Mouse (Mus musculus): ENCODE measurements around the gene AI481877. TPM values are rescaled to one million over a fixed set of nuclear protein-coding genes. Genes with fewer than 3 reads are reported as not detected.
A peak's percentile ranks its signal among the peaks of the same experiment; 100 is the strongest.
"Not testable (repeated sequence)": the region's sequence is repeated elsewhere in the genome, so short reads cannot be mapped to it uniquely, and the experiment has no call there.

AI481877 gene
- total RNA-seq (2014; rRNA removed; ENCODE audit: low replicate concordance), result not detected in 2 replicates
- not detected in 2 replicates for polyA plus RNA-seq (2015; fragmentation: Nextera tagmentation; extraction: Ambion mirVana)

- not testable (repeated sequence) for H3K9ac ChIP-seq (replicated peaks; ENCODE audit: low read depth, low read length); H3K4me2 ChIP-seq (ENCODE audit: low read depth, low read length); H3K27ac ChIP-seq (ENCODE audit: low read depth); DNase-seq (ENCODE audit: low spot score); H3K4me3 ChIP-seq (ENCODE audit: low read depth, low read length); H3K36me3 ChIP-seq (replicated peaks; ENCODE audit: control insufficient read depth, insufficient read depth, low read length); H3K4me1 ChIP-seq (ENCODE audit: control insufficient read depth, insufficient read depth); ATAC-seq (ENCODE audit: insufficient read depth, low read depth); H3K27me3 ChIP-seq (ENCODE audit: control insufficient read depth, insufficient read depth, low read length); H3K9me3 ChIP-seq (replicated peaks; ENCODE audit: control insufficient read depth, low read length)
- WGBS, result 80% methylated on average over 2 of the region's 6 CpGs
Measured at GRCm38 (mm10) chr4:59138507-59139033, at the start of gene AI481877. Gene AI481877, minus strand, starts transcription at chr4:59138983.

- peak overlapping the region; percentile 94; the same call in 1 of the 2 replicates for H3K27ac ChIP-seq (ENCODE audit: low read depth)
- ATAC-seq (ENCODE audit: insufficient read depth, low read depth), result no peak
- WGBS, result 33% methylated on average over 4 of the region's 4 CpGs
Measured at GRCm38 (mm10) chr4:59188474-59188801, 49.7 kb upstream of the AI481877 start.

GRCm38 (mm10) chr4:59187289-59187688, 48.5 kb upstream of the AI481877 start:
- DNase-seq (ENCODE audit: low spot score), result no peak
- ATAC-seq (ENCODE audit: insufficient read depth, low read depth), result no peak
- no peaks in the 10 kb centered on the region for H3K36me3 ChIP-seq (replicated peaks; ENCODE audit: control insufficient read depth, insufficient read depth, low read length)
- H3K4me2 ChIP-seq (ENCODE audit: low read depth, low read length), result no peak overlapping the region
- H3K27ac ChIP-seq (ENCODE audit: low read depth), result no peak overlapping the region
- H3K9ac ChIP-seq (replicated peaks; ENCODE audit: low read depth, low read length), result no peak overlapping the region
- no peaks in the 10 kb centered on the region for H3K27me3 ChIP-seq (ENCODE audit: control insufficient read depth, insufficient read depth, low read length)
- H3K4me1 ChIP-seq (ENCODE audit: control insufficient read depth, insufficient read depth), result no peaks in the 10 kb centered on the region
- H3K9me3 ChIP-seq (replicated peaks; ENCODE audit: control insufficient read depth, low read length), result no peaks in the 10 kb centered on the region
- no peak overlapping the region for H3K4me3 ChIP-seq (ENCODE audit: low read depth, low read length)
- WGBS, result 36% methylated on average over 3 of the region's 3 CpGs
- peak; percentile 54 for TF ChIP-seq CTCF (IDR thresholded peaks at IDR 0.05; ENCODE audit: low read depth)
- no peak for TF ChIP-seq EP300 (IDR thresholded peaks at IDR 0.05; ENCODE audit: low read depth)

More at GRCm38 (mm10) chr4:59188474-59188801, 49.7 kb upstream of the AI481877 start:
- H3K9me3 ChIP-seq (replicated peaks; ENCODE audit: control insufficient read depth, low read length), result no peaks in the 10 kb centered on the region
- TF ChIP-seq EP300 (IDR thresholded peaks at IDR 0.05; ENCODE audit: low read depth) (no peak), CTCF (IDR thresholded peaks at IDR 0.05; ENCODE audit: low read depth) (no peak)
- H3K4me2 ChIP-seq (ENCODE audit: low read depth, low read length), result peak overlapping the region; percentile 71
- no peak for DNase-seq (ENCODE audit: low spot score)
- no peaks in the 10 kb centered on the region for H3K36me3 ChIP-seq (replicated peaks; ENCODE audit: control insufficient read depth, insufficient read depth, low read length)
- peak overlapping the region; percentile 91; the same call in 1 of the 2 replicates for H3K9ac ChIP-seq (replicated peaks; ENCODE audit: low read depth, low read length)
- no peaks in the 10 kb centered on the region for H3K27me3 ChIP-seq (ENCODE audit: control insufficient read depth, insufficient read depth, low read length)
- H3K4me1 ChIP-seq (ENCODE audit: control insufficient read depth, insufficient read depth), result no peaks in the 10 kb centered on the region
- H3K4me3 ChIP-seq (ENCODE audit: low read depth, low read length), result peak overlapping the region; percentile 93

GRCm38 (mm10) chr4:59185671-59186070, 46.9 kb upstream of the AI481877 start:
- Histone ChIP-seq H3K36me3 (replicated peaks; ENCODE audit: control insufficient read depth, insufficient read depth, low read length) (no peaks in the 10 kb centered on the region), H3K4me2 (ENCODE audit: low read depth, low read length) (no peak overlapping the region), H3K27me3 (ENCODE audit: control insufficient read depth, insufficient read depth, low read length) (no peaks in the 10 kb centered on the region), H3K9ac (replicated peaks; ENCODE audit: low read depth, low read length) (no peak overlapping the region), H3K4me1 (ENCODE audit: control insufficient read depth, insufficient read depth) (no peaks in the 10 kb centered on the region), H3K4me3 (ENCODE audit: low read depth, low read length) (no peak overlapping the region), H3K9me3 (replicated peaks; ENCODE audit: control insufficient read depth, low read length) (no peaks in the 10 kb centered on the region), H3K27ac (ENCODE audit: low read depth) (no peak overlapping the region)
- no peak for DNase-seq (ENCODE audit: low spot score)
- WGBS, result 70% methylated on average over 3 of the region's 3 CpGs
- TF ChIP-seq EP300 (IDR thresholded peaks at IDR 0.05; ENCODE audit: low read depth) (no peak), CTCF (IDR thresholded peaks at IDR 0.05; ENCODE audit: low read depth) (no peak)
- no peak for ATAC-seq (ENCODE audit: insufficient read depth, low read depth)

- H3K4me3 ChIP-seq (ENCODE audit: low read depth, low read length), result no peak overlapping the region
- H3K9me3 ChIP-seq (replicated peaks; ENCODE audit: control insufficient read depth, low read length), result no peaks in the 10 kb centered on the region
- 68% methylated on average over 5 of the region's 5 CpGs for WGBS
- no peak for DNase-seq (ENCODE audit: low spot score)
- ATAC-seq (ENCODE audit: insufficient read depth, low read depth), result no peak
- no peaks in the 10 kb centered on the region for H3K27me3 ChIP-seq (ENCODE audit: control insufficient read depth, insufficient read depth, low read length)
- TF ChIP-seq CTCF (IDR thresholded peaks at IDR 0.05; ENCODE audit: low read depth) (no peak), EP300 (IDR thresholded peaks at IDR 0.05; ENCODE audit: low read depth) (no peak)
- H3K27ac ChIP-seq (ENCODE audit: low read depth), result no peak overlapping the region
- H3K4me1 ChIP-seq (ENCODE audit: control insufficient read depth, insufficient read depth), result no peaks in the 10 kb centered on the region
- no peak overlapping the region for H3K9ac ChIP-seq (replicated peaks; ENCODE audit: low read depth, low read length)
- no peaks in the 10 kb centered on the region for H3K36me3 ChIP-seq (replicated peaks; ENCODE audit: control insufficient read depth, insufficient read depth, low read length)
- no peak overlapping the region for H3K4me2 ChIP-seq (ENCODE audit: low read depth, low read length)
Measured at GRCm38 (mm10) chr4:59181320-59182271, 42.8 kb upstream of the AI481877 start.
